Mouse (Mus musculus): Measurements from ENCODE around the gene Plcb3. TPM values are rescaled to one million over a fixed set of nuclear protein-coding genes. Genes with fewer than 3 reads are reported as not detected.

Gene Plcb3
- 198 and 222 TPM in 2 replicates for polyA plus RNA-seq (2015; fragmentation: Nextera tagmentation; extraction: Ambion mirVana)

DNA sequence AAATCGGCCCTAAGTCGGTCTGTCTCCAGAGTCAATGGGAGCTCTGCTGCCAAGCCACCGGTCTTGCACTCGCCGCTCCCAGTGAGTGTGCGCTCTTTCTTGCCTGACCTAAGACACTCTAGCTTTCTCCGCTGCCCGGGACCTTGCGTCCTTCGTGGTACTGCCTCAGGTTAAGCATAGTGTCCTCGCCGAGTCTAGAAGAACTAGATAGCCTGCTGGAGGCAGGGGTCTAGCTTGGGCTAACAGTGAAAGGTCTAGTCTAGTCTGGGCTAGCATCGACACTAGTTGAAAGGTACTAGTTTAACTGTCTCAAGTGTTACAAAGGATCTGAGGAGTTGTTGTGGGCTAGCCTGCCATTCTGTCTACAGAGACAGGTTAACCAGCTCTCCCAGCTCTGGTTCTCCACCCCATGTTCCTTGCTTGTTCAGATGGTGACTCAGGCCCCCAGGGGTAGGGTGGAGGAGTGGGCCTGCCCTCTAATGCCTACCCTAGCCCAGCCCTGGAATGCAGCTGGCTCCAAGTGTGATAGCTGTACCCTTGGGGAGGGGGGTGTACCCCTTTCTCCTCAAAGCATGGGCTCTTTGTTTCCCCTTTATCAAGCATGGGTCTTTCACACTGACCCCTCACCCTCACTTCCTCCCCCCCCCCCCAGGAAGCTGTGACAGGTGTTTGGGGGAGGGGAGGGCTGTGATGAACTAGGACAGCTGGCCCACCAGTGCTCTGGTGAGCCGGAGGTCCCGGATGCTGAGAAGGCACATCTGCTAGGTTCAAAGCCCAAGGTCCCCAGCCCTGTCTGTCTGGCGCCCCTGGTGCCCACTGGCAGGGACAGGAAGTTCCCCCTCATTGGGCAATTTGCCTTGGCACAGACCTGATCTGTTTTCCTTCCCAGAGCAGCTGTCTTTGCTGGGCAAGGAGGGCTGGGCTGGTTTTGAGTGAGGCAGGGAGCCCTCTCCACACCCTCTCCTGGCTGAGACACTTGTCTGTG lies at the start of gene Plcb3:
Gene Plcb3, minus strand, starts transcription at position 934 of the 985 bp plus-strand sequence.
- Histone ChIP-seq H3K36me3 (ENCODE audit: control insufficient read depth, insufficient read depth, low read length) (peaks cover 5% of the 10 kb centered on the region; the same call in 1 of the 2 replicates), H3K4me2 (ENCODE audit: low read depth, low read length) (peak within 1 kb of the TSS; percentile 59), H3K27me3 (replicated peaks; ENCODE audit: control insufficient read depth, insufficient read depth, low read length) (no peaks in the 10 kb centered on the region), H3K9me3 (ENCODE audit: control insufficient read depth, low read length) (no peaks in the 10 kb centered on the region), H3K4me1 (ENCODE audit: control insufficient read depth, insufficient read depth, low read length) (peaks cover 44% of the 10 kb centered on the region), H3K27ac (ENCODE audit: low read length) (peak within 1 kb of the TSS; percentile 77), H3K4me3 (ENCODE audit: low read length) (peak within 1 kb of the TSS; percentile 69), H3K9ac (ENCODE audit: low read depth, low read length) (peak within 1 kb of the TSS; percentile 78)
- WGBS: under 1% methylated on average over 16 of the region's 16 CpGs
- no peak for ATAC-seq

- ATAC-seq: peak; percentile 56
- Histone ChIP-seq H3K4me3 (ENCODE audit: low read length) (no peak overlapping the region), H3K9me3 (ENCODE audit: control insufficient read depth, low read length) (no peaks in the 10 kb centered on the region), H3K36me3 (ENCODE audit: control insufficient read depth, insufficient read depth, low read length) (peaks cover 24% of the 10 kb centered on the region), H3K27ac (ENCODE audit: low read length) (no peak overlapping the region), H3K4me1 (ENCODE audit: control insufficient read depth, insufficient read depth, low read length) (no peaks in the 10 kb centered on the region; the same call in 1 of the 2 replicates), H3K27me3 (replicated peaks; ENCODE audit: control insufficient read depth, insufficient read depth, low read length) (no peaks in the 10 kb centered on the region), H3K4me2 (ENCODE audit: low read depth, low read length) (no peak overlapping the region), H3K9ac (ENCODE audit: low read depth, low read length) (no peak overlapping the region)
- 49% methylated on average over 3 of the region's 3 CpGs for WGBS
Measured at GRCm38 (mm10) chr19:7020224-7020641, 44.0 kb upstream of the Plcb3 start.

GRCm38 (mm10) chr19:7019191-7019590 lies 42.9 kb upstream of the Plcb3 start, which contains the start of gene Fermt3:
Gene Fermt3 (minus strand): TSS chr19:7019469.
- Histone ChIP-seq H3K27ac (ENCODE audit: low read length) (peak within 1 kb of the TSS; percentile 58), H3K4me2 (ENCODE audit: low read depth, low read length) (no peak within 1 kb of the TSS), H3K4me3 (ENCODE audit: low read length) (peak within 1 kb of the TSS; percentile 13), H3K9ac (ENCODE audit: low read depth, low read length) (peak within 1 kb of the TSS; percentile 27; the same call in 1 of the 2 replicates), H3K27me3 (replicated peaks; ENCODE audit: control insufficient read depth, insufficient read depth, low read length) (no peaks in the 10 kb centered on the region), H3K36me3 (ENCODE audit: control insufficient read depth, insufficient read depth, low read length) (peaks cover 21% of the 10 kb centered on the region), H3K4me1 (ENCODE audit: control insufficient read depth, insufficient read depth, low read length) (no peaks in the 10 kb centered on the region; the same call in 1 of the 2 replicates), H3K9me3 (ENCODE audit: control insufficient read depth, low read length) (no peaks in the 10 kb centered on the region)
- WGBS: 78% methylated on average over 5 of the region's 5 CpGs
- ATAC-seq: peak; percentile 81

DNA sequence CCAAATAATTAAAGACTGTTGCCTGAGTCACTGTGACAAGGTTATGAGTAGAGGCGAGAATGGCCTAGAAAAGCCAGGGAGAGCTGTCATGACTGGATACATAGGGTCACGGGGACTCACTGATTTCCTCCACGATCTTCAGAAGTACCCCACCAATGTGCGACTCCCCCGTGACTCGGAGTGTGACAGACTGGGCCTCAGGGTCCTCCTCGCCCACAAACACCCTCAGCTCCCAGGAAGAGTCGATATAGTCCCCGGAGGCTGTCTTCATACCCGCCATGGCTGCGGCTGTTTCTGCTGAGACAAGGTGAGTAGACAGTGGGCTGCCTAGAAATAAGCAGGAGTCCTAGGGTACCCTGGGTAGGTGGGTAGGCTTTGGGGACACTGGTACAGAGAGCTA lies 42.3 kb upstream of the Plcb3 start:
- ATAC-seq: no peak
- WGBS: 91% methylated on average over 11 of the region's 11 CpGs
- no peak overlapping the region; the same call in 1 of the 2 replicates for H3K9ac ChIP-seq (ENCODE audit: low read depth, low read length)
- no peaks in the 10 kb centered on the region; the same call in 1 of the 2 replicates for H3K4me1 ChIP-seq (ENCODE audit: control insufficient read depth, insufficient read depth, low read length)
- H3K27me3 ChIP-seq (replicated peaks; ENCODE audit: control insufficient read depth, insufficient read depth, low read length): no peaks in the 10 kb centered on the region
- H3K27ac ChIP-seq (ENCODE audit: low read length): 0 out of 2 replicates have a peak overlapping the region, but pooled peaks have one; percentile 58
- peak overlapping the region; percentile 13 for H3K4me3 ChIP-seq (ENCODE audit: low read length)
- no peaks in the 10 kb centered on the region for H3K9me3 ChIP-seq (ENCODE audit: control insufficient read depth, low read length)
- no peak overlapping the region for H3K4me2 ChIP-seq (ENCODE audit: low read depth, low read length)
- H3K36me3 ChIP-seq (ENCODE audit: control insufficient read depth, insufficient read depth, low read length): peaks cover 17% of the 10 kb centered on the region

DNA sequence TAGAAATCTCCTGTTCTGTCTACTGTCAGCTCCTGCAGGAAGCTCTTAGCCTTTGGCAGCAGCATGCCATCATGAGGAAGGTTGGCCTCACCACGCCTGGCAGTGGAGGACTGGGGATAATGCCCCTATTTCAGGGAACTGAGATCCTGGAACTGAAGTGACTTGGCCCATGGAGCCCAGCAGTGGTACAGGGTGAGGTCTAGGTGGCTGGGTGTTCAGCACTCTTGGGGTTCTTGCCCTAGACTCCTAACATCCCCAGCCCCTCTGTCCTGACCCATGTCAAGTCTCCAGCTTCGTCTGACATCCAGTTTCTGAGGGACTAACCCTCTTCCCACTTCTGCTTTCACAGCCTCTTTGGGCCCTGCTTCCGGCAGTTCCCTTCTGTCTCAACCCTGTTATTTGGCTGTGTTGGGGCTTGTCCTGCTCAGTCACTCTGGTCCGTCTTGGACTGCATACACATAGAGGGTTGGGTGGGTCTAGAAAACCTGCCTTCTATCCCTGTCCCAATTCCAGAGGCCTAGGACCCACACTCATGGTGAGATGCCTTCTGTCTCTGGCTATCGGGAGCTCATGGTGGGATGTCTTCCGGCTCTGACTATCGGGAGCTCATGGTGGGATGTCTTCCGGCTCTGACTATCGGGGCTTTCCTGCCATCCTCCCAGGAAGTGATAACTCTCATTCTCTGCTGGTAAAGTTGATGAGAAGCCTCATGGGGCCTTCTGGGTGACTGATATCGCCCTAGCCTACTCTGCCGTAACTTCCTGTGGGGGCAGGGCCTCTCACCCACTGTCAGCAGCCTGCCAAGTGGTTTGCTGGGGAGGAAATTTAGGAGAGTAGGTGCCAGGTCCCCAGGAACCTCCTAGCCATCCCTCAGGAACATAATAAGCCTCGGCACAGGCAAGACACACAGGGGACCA lies 41.5 kb upstream of the Plcb3 start:
- H3K27ac ChIP-seq (ENCODE audit: low read length): no peak overlapping the region
- 0 out of 2 replicates have a peak, but pooled peaks have one; percentile 24 for ATAC-seq
- peaks cover 14% of the 10 kb centered on the region for H3K36me3 ChIP-seq (ENCODE audit: control insufficient read depth, insufficient read depth, low read length)
- H3K4me2 ChIP-seq (ENCODE audit: low read depth, low read length): no peak overlapping the region
- no peaks in the 10 kb centered on the region; the same call in 1 of the 2 replicates for H3K4me1 ChIP-seq (ENCODE audit: control insufficient read depth, insufficient read depth, low read length)
- 78% methylated on average over 12 of the region's 12 CpGs for WGBS
- H3K4me3 ChIP-seq (ENCODE audit: low read length): no peak overlapping the region
- H3K9ac ChIP-seq (ENCODE audit: low read depth, low read length): 0 out of 2 replicates have a peak overlapping the region, but pooled peaks have one; percentile 27
- H3K9me3 ChIP-seq (ENCODE audit: control insufficient read depth, low read length): no peaks in the 10 kb centered on the region
- no peaks in the 10 kb centered on the region for H3K27me3 ChIP-seq (replicated peaks; ENCODE audit: control insufficient read depth, insufficient read depth, low read length)

GRCm38 (mm10) chr19:7014481-7015135 lies 38.3 kb upstream of the Plcb3 start:
- no peaks in the 10 kb centered on the region; the same call in 1 of the 2 replicates for H3K4me1 ChIP-seq (ENCODE audit: control insufficient read depth, insufficient read depth, low read length)
- no peak overlapping the region for H3K4me2 ChIP-seq (ENCODE audit: low read depth, low read length)
- no peak for ATAC-seq
- no peaks in the 10 kb centered on the region for H3K9me3 ChIP-seq (ENCODE audit: control insufficient read depth, low read length)
- no peaks in the 10 kb centered on the region for H3K27me3 ChIP-seq (replicated peaks; ENCODE audit: control insufficient read depth, insufficient read depth, low read length)
- H3K9ac ChIP-seq (ENCODE audit: low read depth, low read length): no peak overlapping the region
- H3K4me3 ChIP-seq (ENCODE audit: low read length): no peak overlapping the region
- WGBS: 90% methylated on average over 20 of the region's 20 CpGs
- no peaks in the 10 kb centered on the region for H3K36me3 ChIP-seq (ENCODE audit: control insufficient read depth, insufficient read depth, low read length)
- no peak overlapping the region for H3K27ac ChIP-seq (ENCODE audit: low read length)

DNA sequence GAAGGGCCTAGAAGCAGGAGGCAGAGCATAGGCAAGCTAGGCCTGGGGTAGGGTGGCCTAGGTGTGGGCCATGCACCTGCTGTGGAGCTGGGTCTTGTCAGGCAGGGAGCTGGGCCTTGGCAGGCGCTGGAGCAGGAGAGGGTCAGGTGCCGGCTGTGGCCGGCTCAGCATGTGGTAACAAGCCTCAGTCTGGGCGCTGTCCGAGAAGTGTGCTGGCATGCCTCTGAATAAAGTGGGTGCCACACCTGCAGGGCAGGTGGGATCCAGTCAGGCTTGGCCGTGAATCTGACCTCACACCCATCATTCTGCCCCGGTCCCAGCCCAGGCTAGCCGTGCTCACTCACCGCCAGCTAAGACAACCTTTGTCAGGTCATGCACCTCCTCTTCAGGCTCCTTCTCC lies 37.7 kb upstream of the Plcb3 start:
- H3K27me3 ChIP-seq (replicated peaks; ENCODE audit: control insufficient read depth, insufficient read depth, low read length): no peaks in the 10 kb centered on the region
- no peak overlapping the region for H3K4me2 ChIP-seq (ENCODE audit: low read depth, low read length)
- no peaks in the 10 kb centered on the region; the same call in 1 of the 2 replicates for H3K4me1 ChIP-seq (ENCODE audit: control insufficient read depth, insufficient read depth, low read length)
- no peak overlapping the region for H3K27ac ChIP-seq (ENCODE audit: low read length)
- H3K36me3 ChIP-seq (ENCODE audit: control insufficient read depth, insufficient read depth, low read length): no peaks in the 10 kb centered on the region
- H3K4me3 ChIP-seq (ENCODE audit: low read length): no peak overlapping the region
- no peak overlapping the region for H3K9ac ChIP-seq (ENCODE audit: low read depth, low read length)
- ATAC-seq: no peak
- no peaks in the 10 kb centered on the region for H3K9me3 ChIP-seq (ENCODE audit: control insufficient read depth, low read length)
- 88% methylated on average over 9 of the region's 9 CpGs for WGBS

DNA sequence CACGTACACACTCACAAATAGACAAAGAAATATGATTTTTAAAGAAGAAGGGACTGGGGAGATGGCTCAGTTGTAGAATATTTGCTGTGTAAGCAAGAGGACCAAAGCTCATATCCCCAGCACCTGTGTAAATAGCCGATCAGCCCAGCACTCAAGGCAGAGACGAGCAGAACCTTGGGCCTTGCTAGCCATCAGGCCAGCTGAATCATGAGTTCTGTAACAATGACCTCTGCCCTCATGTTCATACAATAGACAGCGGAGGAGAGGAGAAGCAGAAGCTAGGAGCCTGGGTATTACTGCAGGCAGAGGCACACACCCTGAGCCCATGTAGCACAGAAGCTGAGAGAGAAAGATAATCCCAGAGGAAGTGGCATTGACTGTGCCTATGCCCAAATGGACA lies 36.2 kb upstream of the Plcb3 start:
- H3K36me3 ChIP-seq (ENCODE audit: control insufficient read depth, insufficient read depth, low read length): no peaks in the 10 kb centered on the region
- no peak overlapping the region for H3K4me2 ChIP-seq (ENCODE audit: low read depth, low read length)
- no peaks in the 10 kb centered on the region for H3K4me1 ChIP-seq (ENCODE audit: control insufficient read depth, insufficient read depth, low read length)
- H3K4me3 ChIP-seq (ENCODE audit: low read length): no peak overlapping the region
- WGBS: 66% methylated on average over 4 of the region's 4 CpGs
- H3K9me3 ChIP-seq (ENCODE audit: control insufficient read depth, low read length): no peaks in the 10 kb centered on the region
- H3K27me3 ChIP-seq (replicated peaks; ENCODE audit: control insufficient read depth, insufficient read depth, low read length): no peaks in the 10 kb centered on the region
- H3K27ac ChIP-seq (ENCODE audit: low read length): no peak overlapping the region
- peak; percentile 38; the same call in 1 of the 2 replicates for ATAC-seq
- H3K9ac ChIP-seq (ENCODE audit: low read depth, low read length): no peak overlapping the region

Data from intestine, embryonic 16.5 days (tissue).